Mouse (Mus musculus): Measurements from ENCODE around the gene Auts2. TPM values are rescaled to one million over a fixed set of nuclear protein-coding genes. Genes with fewer than 3 reads are reported as not detected.
"Not testable (repeated sequence)": the region's sequence is repeated elsewhere in the genome, so short reads cannot be mapped to it uniquely, and the experiment has no call there.

The Auts2 gene
- total RNA-seq (2021), result 100 to 1,000 TPM; 101 to 109 TPM
- long read RNA-seq, experiment 1, partial matches to known transcripts, result 18 of 42 reads
- long read RNA-seq, experiment 1, other reads (novel, unspliced or antisense), result 24 of 42 reads
- long read RNA-seq, experiment 2, partial matches to known transcripts, result 4 of 19 reads
- long read RNA-seq, experiment 2, other reads (novel, unspliced or antisense), result 15 of 19 reads

DNA sequence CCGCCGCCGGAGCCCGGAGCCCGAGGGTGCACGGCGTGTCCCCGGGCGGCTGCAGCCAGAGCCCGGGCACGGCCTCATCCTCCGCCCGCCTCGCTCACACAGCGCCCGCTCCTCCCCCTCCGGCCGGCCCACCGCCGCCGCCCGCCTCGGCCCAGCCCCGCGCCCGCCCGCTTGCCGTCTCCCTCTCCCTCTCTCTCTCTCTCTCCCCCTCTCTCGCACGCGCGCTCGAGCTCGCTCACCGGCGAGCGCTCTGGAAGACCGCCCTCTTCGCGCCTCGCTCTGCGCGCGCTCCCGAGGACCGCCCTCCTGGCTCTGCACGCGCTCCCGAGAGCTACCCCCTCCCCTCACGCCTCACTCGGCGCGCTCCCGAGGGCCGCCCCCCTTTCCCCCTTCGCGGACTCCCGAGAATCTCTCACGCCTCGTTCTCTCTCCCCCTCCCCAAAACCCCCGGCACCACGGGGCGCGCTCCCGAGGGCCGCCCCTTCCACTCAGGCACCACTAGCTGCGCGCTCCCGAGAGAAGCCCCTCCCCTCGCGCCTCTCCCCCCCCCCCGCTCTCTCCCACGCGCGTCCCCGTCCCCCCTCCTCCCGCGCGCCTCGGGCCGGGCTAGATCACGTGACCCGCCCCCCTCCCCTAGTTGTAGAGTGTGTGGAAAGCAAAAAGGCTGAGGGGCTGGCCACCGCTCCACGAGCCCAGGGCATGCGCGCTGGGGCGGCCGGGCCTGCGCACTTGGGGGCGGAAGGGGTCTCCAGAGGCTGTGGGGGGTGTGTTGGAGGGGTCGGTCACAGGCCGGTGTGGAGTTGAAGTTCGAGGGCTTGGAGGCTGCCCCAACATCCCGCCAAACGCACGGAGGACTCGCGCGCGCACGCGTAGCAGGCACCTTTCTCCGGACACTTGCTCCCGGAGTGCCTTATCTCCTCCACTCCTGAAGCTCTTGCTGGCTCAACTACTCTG is at the start of gene Auts2:
Auts2 (minus strand) TSS at position 227 of the 954 bp plus-strand sequence.
- peak; percentile 76 to 89 for DNase-seq (ENCODE audit: low spot score in 2 of 2)

GRCm38 (mm10) chr5:132591721-132592695 is 48.9 kb upstream of the Auts2 start:
- DNase-seq (ENCODE audit: low spot score in 2 of 2), result no peak

DNA sequence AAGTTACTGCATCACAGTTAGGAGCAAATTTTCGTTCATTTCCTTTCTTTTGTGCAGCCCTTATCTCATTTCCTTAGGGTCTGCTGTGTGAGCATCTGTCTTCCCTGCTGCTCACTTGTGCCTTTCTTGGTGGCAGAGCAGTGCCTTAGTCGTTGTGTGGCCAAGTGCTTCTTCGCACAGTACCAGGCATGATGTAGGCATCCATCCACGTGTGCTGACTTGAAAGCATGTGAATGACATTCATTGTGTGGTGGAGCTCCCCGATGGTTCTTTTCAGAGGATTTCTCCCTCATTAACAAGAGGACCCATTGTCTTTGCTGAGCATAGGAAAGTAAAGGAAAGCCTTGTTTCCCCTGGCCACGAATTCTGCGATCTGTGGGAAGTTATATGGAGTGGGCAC is 36.6 kb upstream of the Auts2 start:
- DNase-seq (ENCODE audit: low spot score in 2 of 2), result no peak

- not testable (repeated sequence) for DNase-seq (ENCODE audit: low spot score in 2 of 2)
Observed at GRCm38 (mm10) chr5:132560771-132561170, 17.6 kb upstream of the Auts2 start.

GRCm38 (mm10) chr5:132545761-132546160 is 2.6 kb upstream of the Auts2 start:
- DNase-seq (ENCODE audit: low spot score in 2 of 2), result no peak

DNA sequence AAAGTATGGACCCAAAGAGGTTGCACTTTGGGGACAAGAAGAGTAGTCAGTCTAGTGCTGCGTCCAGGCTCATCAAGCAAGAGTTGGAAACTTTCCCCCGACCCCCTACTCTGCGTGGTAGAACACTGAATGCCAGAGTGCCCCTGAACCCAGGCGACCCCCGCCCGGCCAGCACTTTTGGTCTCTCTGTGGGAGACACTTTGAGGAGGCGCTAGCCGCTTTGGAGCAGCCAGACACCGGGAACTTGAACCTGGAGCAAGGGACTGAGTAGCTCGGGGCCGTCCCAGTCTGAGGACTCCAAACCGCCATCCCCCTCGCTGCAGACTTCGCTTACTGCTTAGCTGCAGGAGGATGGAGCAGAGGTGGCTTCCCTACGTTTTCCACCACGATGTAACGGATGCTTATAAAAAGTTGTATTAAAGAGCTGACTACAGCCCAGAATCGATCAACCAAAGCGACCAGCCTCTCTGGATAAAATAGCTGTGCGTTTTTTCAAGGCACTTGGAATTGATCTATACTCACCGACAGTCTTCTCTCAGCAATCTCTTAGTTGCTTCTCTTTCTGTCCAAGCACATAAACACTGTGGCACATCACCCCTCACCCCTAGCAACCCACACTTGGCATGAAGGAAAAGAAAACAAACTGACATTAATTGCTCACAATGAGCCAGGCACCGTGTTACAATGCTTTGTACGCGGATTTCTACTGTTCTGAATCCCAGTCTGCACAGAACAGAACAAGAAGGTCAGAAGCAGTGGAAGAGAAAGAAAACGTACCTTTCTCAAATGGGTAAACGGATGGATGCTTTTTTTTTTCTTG is 1.2 kb upstream of the Auts2 start:
- DNase-seq (ENCODE audit: low spot score in 2 of 2), result peak; percentile 8 to 15

DNA sequence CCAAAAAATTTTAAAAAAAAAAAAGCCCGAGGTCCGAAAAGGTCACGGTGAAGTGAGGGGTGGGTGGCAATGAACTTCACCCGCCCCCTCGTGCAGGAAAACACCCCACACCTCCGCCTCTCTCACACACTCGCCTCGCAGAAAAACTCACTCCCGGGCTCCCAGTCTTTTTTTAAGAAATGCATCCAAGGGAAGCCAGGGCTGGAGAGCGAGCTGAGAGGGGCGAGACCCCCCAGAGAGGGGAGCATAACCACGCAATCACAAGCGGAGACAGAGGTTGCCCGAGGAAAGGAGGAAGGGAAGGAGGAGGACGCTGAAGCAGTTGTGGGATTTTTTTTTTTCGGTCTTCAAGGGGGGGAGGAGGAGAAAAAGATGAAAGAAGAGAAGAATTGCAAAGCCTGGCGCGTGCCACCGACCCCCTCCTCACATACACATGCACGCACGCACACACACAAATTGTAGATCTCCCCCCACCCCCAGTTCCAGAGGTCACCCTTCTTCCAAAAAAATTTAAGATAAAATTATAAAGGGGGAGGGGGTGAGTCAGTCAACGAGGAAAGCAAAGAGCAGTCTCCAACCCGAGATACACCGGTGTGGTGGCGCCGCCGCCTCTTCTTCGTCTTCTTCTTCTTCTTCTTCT is 643 bp downstream of the Auts2 start:
- peak; percentile 8 to 25 for DNase-seq (ENCODE audit: low spot score in 2 of 2)

- peak in 1 of 2 experiments; percentile 2 for DNase-seq (ENCODE audit: low spot score in 2 of 2)
Observed at GRCm38 (mm10) chr5:132541951-132542350, 1.2 kb downstream of the Auts2 start.

- peak; percentile 21 to 25 for DNase-seq (ENCODE audit: low spot score in 2 of 2)
Observed at GRCm38 (mm10) chr5:132541371-132541931, 1.7 kb downstream of the Auts2 start.

GRCm38 (mm10) chr5:132540841-132541311 is 2.3 kb downstream of the Auts2 start:
- DNase-seq (ENCODE audit: low spot score in 2 of 2), result peak; percentile 24 to 25

DNA sequence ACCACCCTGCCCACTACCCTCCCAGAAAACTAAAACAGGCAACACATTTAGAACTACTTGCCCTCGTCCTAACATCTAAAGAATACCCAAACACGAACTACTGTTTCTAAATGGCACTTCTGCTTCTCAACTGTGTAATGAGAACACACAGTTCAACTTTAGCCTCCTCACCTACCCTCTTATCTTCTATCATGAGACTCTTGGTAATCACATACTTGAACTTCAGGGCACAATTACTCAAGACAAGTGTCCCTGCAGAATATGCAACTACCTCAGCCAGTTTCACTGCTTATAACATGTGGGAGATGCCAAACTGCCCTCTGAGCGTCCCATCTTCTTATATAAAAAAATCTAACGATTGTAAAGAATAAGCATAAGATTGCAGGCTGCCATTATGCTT is 5.7 kb downstream of the Auts2 start:
- no peak for DNase-seq (ENCODE audit: low spot score in 2 of 2)

DNA sequence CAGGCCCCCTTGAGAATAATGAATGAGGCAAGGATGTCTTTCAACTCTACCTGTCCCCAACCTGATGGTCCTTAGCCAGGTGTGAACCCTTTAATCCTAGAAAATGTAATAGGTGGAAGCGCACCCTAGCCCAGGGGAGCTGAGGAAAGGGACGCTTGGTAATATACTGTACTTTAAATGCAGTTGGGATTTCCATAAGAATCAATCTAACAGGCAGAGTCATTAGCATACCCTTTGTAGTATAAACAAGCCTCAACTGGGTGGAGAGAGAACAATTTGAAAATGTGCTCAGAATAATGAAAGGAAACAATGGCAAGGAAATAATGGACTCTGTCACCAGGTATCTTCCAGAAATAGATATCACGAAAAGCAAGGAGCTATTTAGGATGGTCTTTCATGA is 16.7 kb downstream of the Auts2 start:
- DNase-seq (ENCODE audit: low spot score in 2 of 2), result no peak

DNA sequence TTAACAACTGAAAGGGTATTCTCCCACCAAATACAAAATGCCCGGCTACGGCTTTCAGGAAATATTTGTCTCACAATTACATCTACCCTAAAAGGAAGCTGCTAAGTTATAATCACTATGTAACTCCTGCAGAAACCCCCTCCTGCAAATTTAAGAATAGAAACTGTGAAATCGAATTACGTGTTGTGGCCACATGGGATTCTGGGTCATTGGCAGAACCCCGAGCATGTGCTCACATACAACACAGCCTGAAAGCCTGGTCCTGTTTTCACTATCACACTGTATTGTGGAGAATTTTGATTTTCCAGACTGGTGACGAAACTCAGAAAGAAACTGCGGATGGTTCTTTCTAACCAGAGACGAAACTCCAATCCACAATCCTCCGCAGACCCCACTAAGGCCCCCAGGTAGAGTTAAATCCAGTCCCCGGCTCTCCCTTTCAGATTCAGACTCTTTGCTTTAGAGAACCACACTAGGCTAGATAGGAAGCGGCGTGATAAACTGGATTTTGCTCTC is 21.7 kb downstream of the Auts2 start:
- DNase-seq (ENCODE audit: low spot score in 2 of 2), result no peak

GRCm38 (mm10) chr5:132517879-132518278 is 25.3 kb downstream of the Auts2 start:
- no peak for DNase-seq (ENCODE audit: low spot score in 2 of 2)

GRCm38 (mm10) chr5:132514521-132514920 is 28.6 kb downstream of the Auts2 start:
- no peak for DNase-seq (ENCODE audit: low spot score in 2 of 2)

DNA sequence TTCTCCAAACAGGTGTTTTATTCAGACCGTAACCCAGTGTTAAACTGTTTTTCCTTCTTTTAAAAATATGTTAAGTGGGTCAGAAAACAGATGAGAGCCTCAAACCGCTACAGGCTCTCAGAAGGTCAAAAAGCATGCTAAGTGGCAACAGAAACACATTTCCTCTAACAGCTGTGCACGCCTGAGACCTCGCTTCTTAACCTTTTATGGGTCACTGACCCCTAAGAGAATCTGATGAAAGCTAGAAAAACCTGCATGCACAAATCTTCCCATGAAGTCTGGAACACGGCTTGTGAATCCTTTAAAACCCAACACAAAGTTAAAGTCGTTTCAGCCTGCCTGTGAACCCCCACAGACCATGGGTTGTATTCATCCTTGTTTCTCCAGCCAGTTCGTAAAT is 29.9 kb downstream of the Auts2 start:
- DNase-seq (ENCODE audit: low spot score in 2 of 2), result no peak

- DNase-seq (ENCODE audit: low spot score in 2 of 2), result peak; percentile 38 to 39
Observed at GRCm38 (mm10) chr5:132509464-132509885, 33.7 kb downstream of the Auts2 start.

- no peak for DNase-seq (ENCODE audit: low spot score in 2 of 2)
Observed at GRCm38 (mm10) chr5:132504893-132505292, 38.3 kb downstream of the Auts2 start.

DNA sequence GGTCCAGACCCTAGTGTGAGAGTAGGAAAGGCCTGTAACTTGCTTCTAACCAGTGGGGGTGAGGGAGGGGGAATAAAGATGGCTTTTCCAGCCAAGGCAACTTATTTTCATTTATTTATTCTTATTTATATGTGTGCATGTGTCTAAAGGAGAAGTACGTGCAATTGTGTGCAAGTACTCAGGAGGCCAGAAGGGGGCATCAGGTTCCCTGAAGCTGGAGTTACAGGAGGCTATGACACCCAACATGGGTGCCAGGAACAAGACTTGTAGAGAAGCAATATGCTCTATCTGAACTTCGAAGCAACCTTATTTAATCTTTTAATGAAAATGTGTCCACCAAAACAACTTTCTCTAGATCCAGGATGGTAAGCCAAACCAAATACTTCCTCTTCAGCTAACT is 39.7 kb downstream of the Auts2 start:
- DNase-seq (ENCODE audit: low spot score in 2 of 2), result no peak

All from left cerebral cortex, adult 18-20 months (tissue).